In genomic region chr4:126468925-126469324, GRCm38 (mm10) we compare ENCODE assay signal across 8 mouse cellular contexts. TPM values are rescaled to one million over a fixed set of nuclear protein-coding genes. Genes with fewer than 3 reads are reported as not detected.
DNase-seq lines count a peak whose midpoint lies in the region; ATAC-seq and TF ChIP-seq lines count a peak whose summit lies in the region.

No protein-coding gene starts in this region.

- 4% methylated on average over 8 of the region's 8 CpGs for WGBS in thymus, adult 2 months
- WGBS in liver, embryonic 13.5 days (ENCODE audit: insufficient replicate concordance), result 3% methylated on average over 8 of the region's 8 CpGs

- no peak for TF ChIP-seq POLR2A in thymus, adult 2 months (IDR thresholded peaks at IDR 0.05; ENCODE audit: control insufficient read depth, extremely low read depth, insufficient read depth, low read length, poor library complexity)

- no peaks in the 10 kb centered on the region for H3K36me3 ChIP-seq in erythroblast, embryonic 14.5 days (ENCODE audit: control insufficient read depth)
- H3K36me3 ChIP-seq in thymus, adult 2 months (ENCODE audit: control insufficient read depth, insufficient read depth, low read length), result no peaks in the 10 kb centered on the region
- H3K36me3 ChIP-seq in liver, embryonic 13.5 days, result no peaks in the 10 kb centered on the region

- no peaks in the 10 kb centered on the region for H3K27me3 ChIP-seq in erythroblast, embryonic 14.5 days (ENCODE audit: control insufficient read depth)
- no peaks in the 10 kb centered on the region for H3K27me3 ChIP-seq in thymus, adult 2 months (ENCODE audit: control insufficient read depth, insufficient read depth, low read length)
- H3K27me3 ChIP-seq in liver, embryonic 13.5 days, result no peaks in the 10 kb centered on the region

- no peak overlapping the region for H3K27ac ChIP-seq in thymus, adult 2 months (ENCODE audit: control insufficient read depth, insufficient read depth, low read length)
- H3K27ac ChIP-seq in liver, embryonic 13.5 days, result peak overlapping the region; percentile 55; the same call in 1 of the 2 replicates

- intact Hi-C loops in left cerebral cortex, postnatal 4 days (cut with DNase I), result no loop called here

- peak overlapping the region; percentile 89 for H3K4me3 ChIP-seq in erythroblast, embryonic 14.5 days (replicated peaks)
- H3K4me3 ChIP-seq in thymus, adult 2 months (ENCODE audit: control insufficient read depth, insufficient read depth, low read length), result peak overlapping the region; percentile 23
- H3K4me3 ChIP-seq in liver, embryonic 13.5 days (replicated peaks), result peak overlapping the region; percentile 84

- peak overlapping the region; percentile 97 for H3K4me2 ChIP-seq in liver, embryonic 13.5 days

- no peak for DNase-seq in thymus, adult 2 months
- no peak for DNase-seq in thymus, postnatal 25 days
- no peak for DNase-seq in liver, embryonic 13.5 days
- no peak for DNase-seq in adipocyte (ENCODE audit: low spot score)
- DNase-seq in layer of hippocampus, adult 9-11 months, result no peak
- no peak for DNase-seq in left cerebral cortex, postnatal 4 days

- TF ChIP-seq CTCF in thymus, adult 2 months (IDR thresholded peaks at IDR 0.05; ENCODE audit: borderline replicate concordance, control insufficient read depth, extremely low read depth, insufficient read depth, low read length, poor library complexity), result no peak

- no peaks in the 10 kb centered on the region for H3K9me3 ChIP-seq in erythroblast, embryonic 14.5 days (ENCODE audit: control insufficient read depth, low read length)
- no peaks in the 10 kb centered on the region for H3K9me3 ChIP-seq in liver, embryonic 13.5 days (replicated peaks)

- peak overlapping the region; percentile 47; the same call in 1 of the 2 replicates for H3K9ac ChIP-seq in liver, embryonic 13.5 days

- no peak for ATAC-seq in erythroblast, adult 5-6 weeks (replicated peaks; ENCODE audit: low FRiP score, poor library complexity, severe bottlenecking)
- ATAC-seq in liver, embryonic 13.5 days (ENCODE audit: low read depth), result no peak

- H3K4me1 ChIP-seq in erythroblast, embryonic 14.5 days (ENCODE audit: control insufficient read depth), result peaks cover 37% of the 10 kb centered on the region
- H3K4me1 ChIP-seq in thymus, adult 2 months (replicated peaks; ENCODE audit: control insufficient read depth, insufficient read depth, low read length), result peaks cover 19% of the 10 kb centered on the region
- H3K4me1 ChIP-seq in liver, embryonic 13.5 days (replicated peaks), result peaks cover 52% of the 10 kb centered on the region

RNA-seq across cellular contexts. Expression of gene Ago1, which starts 0.5 kb away (rescaled TPM):
- polyA plus RNA-seq in erythroblast, embryonic 14.5 days (2012), result 0.05 and 0.09 TPM in 2 replicates
- 4.8 and 5.2 TPM in 2 replicates for total RNA-seq in erythroblast, adult 5-6 weeks (2015; ENCODE audit: low replicate concordance)
- 2.8 and 3.7 TPM in 2 replicates for total RNA-seq in erythroblast, adult 5-6 weeks (2017; ENCODE audit: low replicate concordance)
- 46.4 and 57.0 TPM in 2 replicates for polyA plus RNA-seq in thymus, adult 2 months (2012; rRNA removed)
- 1.4 TPM in 2 replicates for polyA plus RNA-seq in liver, embryonic 13.5 days (2015; fragmentation: Nextera tagmentation; extraction: Ambion mirVana)
- 10 to 100 TPM; 95.9 to 99.0 TPM for total RNA-seq in left cerebral cortex, postnatal 4 days (2021)

RNA-seq across cellular contexts. Expression of gene Ago3, which starts 39.6 kb away (rescaled TPM):
- polyA plus RNA-seq in erythroblast, embryonic 14.5 days (2012), result 0.14 and 0.27 TPM in 2 replicates
- total RNA-seq in erythroblast, adult 5-6 weeks (2015; ENCODE audit: low replicate concordance), result 1.5 and 20.0 TPM in 2 replicates
- total RNA-seq in erythroblast, adult 5-6 weeks (2017; ENCODE audit: low replicate concordance), result 0.77 and 1.5 TPM in 2 replicates
- 29.1 and 33.4 TPM in 2 replicates for polyA plus RNA-seq in thymus, adult 2 months (2012; rRNA removed)
- 5.0 and 5.1 TPM in 2 replicates for polyA plus RNA-seq in liver, embryonic 13.5 days (2015; fragmentation: Nextera tagmentation; extraction: Ambion mirVana)
- total RNA-seq in left cerebral cortex, postnatal 4 days (2021), result 10 to 100 TPM; 23.3 to 35.4 TPM

Comparison
In these comparisons a context has a peak if more than half of its experiments do, and no peak if none do; other contexts are left out.
1. H3K4me3 ChIP-seq: peak in every context shown above with its lines; median percentile 89 in erythroblast, embryonic 14.5 days; 84 in liver, embryonic 13.5 days; 23 in thymus, adult 2 months.
2. RNA of gene Ago1, which starts 0.5 kb away (polyA plus RNA-seq): 46.4 to 57.0 TPM in thymus, adult 2 months; 1.4 TPM in liver, embryonic 13.5 days and 0.05 to 0.09 TPM in erythroblast, embryonic 14.5 days; every median in the first group is over 10 times any median in the second.